Mouse (Mus musculus) adrenal gland, postnatal 0 days (tissue): ENCODE results near the gene Prr29. TPM values are rescaled to one million over a fixed set of nuclear protein-coding genes. Genes with fewer than 3 reads are reported as not detected.

Source experiments
- polyA plus RNA-seq: library from polyadenylated mRNA; unstranded; fragments of >200 nt; fragmentation: Nextera tagmentation; extraction: Ambion mirVana; gene quantifications from 2 replicates; pipeline ENCODE4 v1.2.1, GENCODE M21; 2015

Gene Prr29
- not detected in 2 replicates for polyA plus RNA-seq

GRCm38 (mm10) chr11:106365366-106365765 lies at the start of gene Prr29:
Prr29 (plus strand) TSS chr11:106365472.

GRCm38 (mm10) chr11:106353188-106353587 lies 12.1 kb upstream of the Prr29 start, which contains the start of gene Scn4a:
Scn4a (minus strand) TSS chr11:106353288.

GRCm38 (mm10) chr11:106387791-106388216 lies 22.5 kb downstream of the Prr29 start, which contains the start of gene Icam2:
Icam2 (minus strand) TSS chr11:106388075.

Other genes starting within 250 kb of the Prr29 start
- 0.71 TPM in 1 of 2 replicates, not detected in the other for gene Gm10840, start 204.6 kb upstream of the Prr29 start, polyA plus RNA-seq
- gene Limd2, start 204.6 kb upstream of the Prr29 start, polyA plus RNA-seq = 80.7 and 82.8 TPM in 2 replicates
- 11.3 and 16.9 TPM in 2 replicates for gene Strada, start 163.3 kb upstream of the Prr29 start, polyA plus RNA-seq
- gene Ccdc47, start 149.1 kb upstream of the Prr29 start, polyA plus RNA-seq = 51.4 and 75.4 TPM in 2 replicates
- gene Ddx42, start 148.5 kb upstream of the Prr29 start, polyA plus RNA-seq = 29.6 and 44.6 TPM in 2 replicates
- gene Ftsj3, start 109.4 kb upstream of the Prr29 start, polyA plus RNA-seq = 22.6 and 41.1 TPM in 2 replicates
- gene Psmc5, start 109.3 kb upstream of the Prr29 start, polyA plus RNA-seq = 142 and 201 TPM in 2 replicates
- gene Smarcd2, start 92.5 kb upstream of the Prr29 start, polyA plus RNA-seq = 40.7 and 58.2 TPM in 2 replicates
- 0.12 and 0.32 TPM in 2 replicates for gene Tcam1, start 88.8 kb upstream of the Prr29 start, polyA plus RNA-seq
- not detected in 2 replicates for gene Gh, start 63.6 kb upstream of the Prr29 start, polyA plus RNA-seq
- gene Cd79b, start 50.7 kb upstream of the Prr29 start, polyA plus RNA-seq = 5.9 and 6.6 TPM in 2 replicates
- 0.02 and 0.03 TPM in 2 replicates for gene Scn4a, start 12.2 kb upstream of the Prr29 start, polyA plus RNA-seq
- 26.4 and 37.7 TPM in 2 replicates for gene Icam2, start 22.6 kb downstream of the Prr29 start, polyA plus RNA-seq
- gene Ern1, start 122.4 kb downstream of the Prr29 start, polyA plus RNA-seq = 8.6 and 23.4 TPM in 2 replicates
- 8.4 and 12.7 TPM in 2 replicates for gene Tex2, start 248.0 kb downstream of the Prr29 start, polyA plus RNA-seq